Mouse (Mus musculus) kidney, adult 9 months (tissue): ENCODE data around the gene Wiz.

ENCODE experiments used
- DNase-seq: peaks from one replicate; pipeline ENCODE4 v3.0.0; 2022

The Wiz gene

GRCm38 (mm10) chr17:32348406-32348805 is 40.8 kb downstream of the Wiz start:
- DNase-seq: no peak

DNA sequence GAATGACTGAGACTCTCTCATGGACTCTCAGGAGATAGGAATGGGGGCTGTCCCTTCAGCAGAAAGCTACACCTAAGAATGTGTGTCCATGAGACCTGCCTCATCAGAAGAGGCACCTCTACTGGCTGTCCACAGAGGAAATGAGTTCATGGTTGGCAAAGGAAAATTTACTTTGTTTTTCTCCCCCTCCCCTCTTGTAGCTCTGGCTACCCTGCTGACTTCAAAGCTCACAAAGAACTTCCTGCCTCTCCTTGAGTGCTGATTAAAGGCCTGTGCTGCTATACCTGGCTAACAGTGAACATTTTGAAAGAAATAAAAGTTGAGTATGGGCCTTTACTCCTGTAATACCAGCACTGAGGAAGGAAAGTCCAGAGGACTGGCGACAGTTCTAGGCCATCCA is 48.1 kb downstream of the Wiz start:
- no peak for DNase-seq

DNA sequence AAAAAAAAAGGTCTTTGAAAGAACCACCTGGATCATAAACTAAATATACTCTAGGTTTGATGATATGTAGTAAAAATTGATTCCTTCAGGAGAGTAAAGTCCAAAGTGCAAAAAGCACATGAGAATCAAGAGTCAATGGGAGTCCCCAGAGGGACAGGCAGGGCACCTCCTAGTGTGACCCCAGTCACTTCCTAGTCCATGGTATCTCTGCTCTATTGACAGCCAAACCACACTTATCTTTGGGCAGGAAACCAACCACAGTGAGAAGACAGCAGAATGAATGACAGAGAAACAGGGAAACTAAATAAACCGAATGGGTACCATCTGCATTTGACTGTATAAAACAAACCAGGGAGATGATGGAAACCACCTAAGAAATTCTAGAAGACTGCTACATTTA is 49.1 kb downstream of the Wiz start:
- no peak for DNase-seq

- DNase-seq: no peak
Measured at GRCm38 (mm10) chr17:32335869-32336268, 53.4 kb downstream of the Wiz start.

DNA sequence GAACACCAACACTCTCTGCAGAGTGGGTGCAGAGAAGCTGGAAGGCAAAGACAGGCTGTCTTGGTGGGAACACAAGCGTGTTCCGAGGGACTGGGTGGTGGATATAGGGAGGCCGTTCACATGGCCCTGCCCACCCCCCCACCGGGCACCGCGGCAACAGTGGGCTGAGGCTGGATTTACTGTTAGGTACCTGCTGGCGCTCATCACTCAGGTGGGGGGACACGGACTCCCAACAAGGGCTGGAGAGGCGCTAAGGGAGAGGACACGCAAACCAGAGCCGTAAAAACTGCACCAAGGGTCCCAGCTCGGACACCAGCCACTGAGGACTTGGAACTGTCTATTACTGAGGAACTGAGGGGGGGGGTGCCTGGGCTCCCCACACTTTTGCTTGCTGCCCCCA is 54.3 kb downstream of the Wiz start:
- no peak for DNase-seq

DNA sequence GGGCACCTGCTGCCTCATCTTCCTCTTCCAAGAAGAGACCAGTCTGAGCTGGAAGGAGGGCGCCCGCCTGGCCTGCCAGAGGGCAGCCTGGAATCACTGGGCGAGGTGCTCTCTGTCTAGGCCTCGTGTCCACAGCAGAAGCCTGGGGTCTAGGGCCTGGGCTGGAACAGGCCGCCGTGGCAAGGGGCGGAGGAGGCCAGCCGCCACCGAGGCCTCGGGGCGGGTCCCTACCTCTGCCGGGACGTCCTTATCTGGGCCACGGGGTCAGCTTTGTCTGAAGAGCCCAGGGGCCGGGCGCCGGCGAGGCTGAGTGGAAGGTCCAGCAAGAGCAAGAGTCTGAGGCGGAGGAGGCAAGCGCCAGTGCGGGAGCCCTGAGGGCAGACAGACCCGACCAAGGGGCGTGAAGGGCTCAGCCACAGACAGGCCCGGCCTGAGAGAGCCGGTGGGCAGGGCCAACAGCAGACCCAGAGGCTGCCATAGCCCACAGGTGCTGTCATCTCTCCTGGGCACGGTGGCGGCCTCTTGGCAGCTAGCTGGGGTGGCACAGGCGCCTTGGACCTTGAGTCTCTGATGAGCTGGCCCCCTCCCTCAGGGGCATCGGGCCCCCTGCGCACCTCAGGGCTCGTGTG is 55.5 kb downstream of the Wiz start:
- DNase-seq: no peak

GRCm38 (mm10) chr17:32327501-32327900 is 61.7 kb downstream of the Wiz start:
- DNase-seq: no peak

DNA sequence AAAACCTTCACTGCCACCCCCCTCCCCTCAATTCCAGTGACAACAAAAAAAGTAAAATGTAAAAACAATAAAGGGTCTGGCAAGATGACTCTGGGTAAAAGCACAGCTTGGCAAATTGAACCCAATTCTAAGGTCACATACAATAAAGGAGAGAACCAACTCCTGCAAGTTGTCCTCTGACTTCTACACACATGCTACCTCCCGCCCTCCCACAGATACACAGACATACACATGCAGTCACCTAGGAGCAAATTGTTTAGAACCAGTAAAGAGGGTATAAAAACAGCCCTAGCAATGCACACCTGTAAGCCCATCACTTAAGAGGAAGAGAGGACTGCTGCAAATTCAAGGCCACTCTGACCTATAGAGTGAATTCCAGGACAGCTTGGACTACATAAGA is 66.4 kb downstream of the Wiz start:
- DNase-seq: no peak

DNA sequence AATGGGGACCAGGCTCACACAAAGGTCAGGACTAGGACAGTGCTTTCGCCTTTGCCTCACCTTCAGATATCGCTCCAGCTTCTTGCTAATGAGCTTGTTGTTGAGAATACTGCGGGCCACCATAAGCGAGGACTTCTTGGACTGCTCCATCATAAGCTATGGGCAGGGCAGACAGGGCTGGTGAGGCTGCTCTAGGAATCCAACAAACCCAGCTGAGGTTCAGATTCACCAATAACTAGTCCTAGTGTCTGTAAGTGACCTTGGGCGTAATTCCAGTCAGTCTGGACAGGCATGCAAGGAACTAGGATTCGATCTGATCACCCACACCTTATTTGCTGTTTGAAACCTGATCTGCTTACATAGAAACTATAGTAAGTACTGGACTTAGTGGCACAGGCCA is 67.4 kb downstream of the Wiz start:
- DNase-seq: peak; percentile 47

- no peak for DNase-seq
Measured at GRCm38 (mm10) chr17:32321390-32321734, 67.9 kb downstream of the Wiz start.

DNA sequence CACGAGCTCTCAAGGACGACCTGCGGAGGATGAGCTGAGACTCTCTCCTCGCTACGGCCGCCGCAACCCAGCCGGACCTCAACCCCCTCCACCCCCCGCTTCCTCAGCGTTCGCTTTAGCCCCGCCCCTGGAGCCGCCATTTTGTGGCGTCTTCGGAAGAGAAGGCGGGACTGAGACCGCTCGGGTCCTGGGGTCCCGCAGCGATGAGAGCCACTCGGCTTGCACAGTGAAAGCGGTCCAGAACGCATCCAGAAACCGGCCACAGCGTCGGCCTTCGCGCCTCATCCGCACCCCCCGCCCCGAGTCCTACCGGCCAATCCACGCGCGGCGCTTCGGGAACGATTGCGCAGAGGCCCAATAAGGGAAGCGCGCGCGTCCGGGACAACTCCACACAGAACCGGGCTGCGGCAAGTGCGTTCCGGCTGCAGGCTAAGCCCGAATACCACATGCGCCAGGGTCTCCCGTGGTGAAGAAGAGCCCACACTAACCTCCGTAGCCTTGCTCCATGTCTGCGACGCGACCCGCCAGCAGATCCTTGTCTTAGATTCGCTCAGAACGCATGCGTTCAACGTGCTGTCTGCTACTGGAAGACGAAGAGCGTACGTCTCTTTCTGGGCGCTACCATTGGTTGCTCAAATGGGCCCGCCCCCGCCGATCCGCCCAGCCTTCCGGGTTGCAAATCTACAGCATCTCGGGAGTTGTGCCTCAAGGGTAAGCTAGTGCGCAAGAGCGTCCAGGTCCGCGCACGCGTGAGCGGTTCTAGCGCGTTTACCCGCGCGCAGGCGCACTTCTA is 68.4 kb downstream of the Wiz start, which contains the start of gene Akap8:
Akap8 (minus strand) TSS at position 642 of the 793 bp plus-strand sequence.
- DNase-seq: peak; percentile 99

- DNase-seq: no peak
Measured at GRCm38 (mm10) chr17:32319950-32320349, 69.3 kb downstream of the Wiz start.

GRCm38 (mm10) chr17:32317708-32318107 is 71.5 kb downstream of the Wiz start:
- no peak for DNase-seq

DNA sequence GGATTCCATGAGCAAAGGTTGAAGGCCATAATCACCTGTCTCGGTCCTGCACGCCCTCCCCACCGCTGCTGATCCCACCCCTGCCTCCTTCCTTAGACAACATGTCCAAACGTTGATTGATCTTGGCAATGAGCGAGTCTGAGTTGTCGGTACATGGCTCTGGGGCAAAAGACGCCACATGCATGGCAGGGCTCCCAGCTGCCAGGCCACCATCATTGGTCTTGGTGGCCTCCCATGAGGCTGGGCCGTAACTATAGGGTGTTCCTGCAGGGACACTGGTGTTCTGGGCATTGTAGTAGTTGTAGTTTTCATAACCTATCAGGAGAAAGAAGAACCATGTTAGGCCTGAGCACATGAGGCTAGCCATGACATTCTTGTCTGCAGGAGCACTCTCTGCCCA is 72.2 kb downstream of the Wiz start:
- no peak for DNase-seq

- DNase-seq: no peak
Measured at GRCm38 (mm10) chr17:32315560-32315959, 73.7 kb downstream of the Wiz start.

DNA sequence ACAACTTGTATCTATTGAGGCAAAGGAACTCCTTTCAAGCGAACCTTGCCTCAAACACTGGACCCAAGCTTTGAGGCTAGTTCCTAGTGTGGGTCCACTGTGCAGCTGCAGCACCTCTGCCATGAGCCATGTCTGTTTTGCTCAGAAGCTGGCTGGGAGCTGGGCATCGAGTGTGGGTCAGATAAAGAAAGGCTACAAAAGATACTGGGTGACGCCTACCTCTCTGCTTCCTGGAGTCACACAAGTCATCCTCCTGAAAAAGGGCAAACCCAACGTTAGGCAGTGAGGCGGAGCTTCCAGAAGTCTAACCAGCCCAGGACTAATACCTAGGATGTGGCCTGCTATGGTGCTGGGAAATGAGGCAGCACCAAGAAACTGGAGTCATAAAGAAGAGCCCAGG is 75.3 kb downstream of the Wiz start:
- DNase-seq: no peak

DNA sequence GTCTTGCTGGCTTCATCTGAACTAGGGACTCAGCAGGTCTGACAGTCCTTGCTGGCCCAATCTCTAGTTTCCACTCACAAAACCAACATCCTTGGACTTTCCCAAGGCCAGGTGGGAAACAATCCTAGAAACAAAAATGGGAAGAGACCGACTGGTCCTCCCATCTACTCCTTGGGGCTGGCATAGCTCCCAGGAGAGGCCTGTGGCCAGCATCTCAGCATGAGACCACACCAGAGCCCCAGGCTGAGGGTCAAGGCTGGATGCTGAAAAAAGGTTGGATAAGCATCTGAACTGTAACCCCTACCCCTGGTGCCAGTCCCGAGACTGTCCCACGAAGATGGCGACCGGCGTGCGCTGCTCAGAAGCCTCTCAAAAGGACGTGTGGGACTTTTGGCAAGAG is 76.4 kb downstream of the Wiz start:
- DNase-seq: no peak

DNA sequence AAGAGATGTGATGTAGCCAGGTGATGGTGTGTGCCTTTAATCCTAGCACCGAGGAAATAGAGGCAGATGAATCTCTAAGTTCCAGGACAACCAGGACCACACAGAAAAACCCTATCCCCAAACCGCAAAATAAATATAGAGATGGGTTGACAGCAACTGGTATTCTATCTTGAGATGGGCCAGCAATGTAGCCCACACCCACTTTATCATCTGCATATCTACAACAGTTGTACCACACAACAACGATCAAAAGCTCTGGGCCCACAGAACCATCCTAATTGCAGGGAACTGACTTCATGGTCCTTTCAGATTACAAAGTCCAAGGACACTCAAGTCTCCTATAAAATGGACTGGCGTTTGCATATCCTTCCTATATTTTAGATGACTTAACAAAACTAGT is 81.3 kb downstream of the Wiz start:
- DNase-seq: no peak
